Mouse (Mus musculus): ENCODE data around the gene Clybl.

The Clybl gene

GRCm38 (mm10) chr14:122181078-122181814 is at the start of gene Clybl:
Gene Clybl (plus strand): TSS chr14:122181704.
- DNase-seq: peak; percentile 96

- DNase-seq: no peak
Measured at GRCm38 (mm10) chr14:122136368-122136928, 45.1 kb upstream of the Clybl start.

- DNase-seq: no peak
Measured at GRCm38 (mm10) chr14:122137234-122137633, 44.3 kb upstream of the Clybl start.

- no peak for DNase-seq
Measured at GRCm38 (mm10) chr14:122140126-122140525, 41.4 kb upstream of the Clybl start.

- no peak for DNase-seq
Measured at GRCm38 (mm10) chr14:122143585-122144269, 37.8 kb upstream of the Clybl start.

GRCm38 (mm10) chr14:122145374-122145773 is 36.1 kb upstream of the Clybl start:
- DNase-seq: no peak

- no peak for DNase-seq
Measured at GRCm38 (mm10) chr14:122150616-122151015, 30.9 kb upstream of the Clybl start.

- no peak for DNase-seq
Measured at GRCm38 (mm10) chr14:122157738-122158137, 23.8 kb upstream of the Clybl start.

GRCm38 (mm10) chr14:122160916-122161315 is 20.6 kb upstream of the Clybl start:
- no peak for DNase-seq

GRCm38 (mm10) chr14:122168912-122169311 is 12.6 kb upstream of the Clybl start:
- DNase-seq: no peak

- DNase-seq: no peak
Measured at GRCm38 (mm10) chr14:122170202-122170781, 11.2 kb upstream of the Clybl start.

GRCm38 (mm10) chr14:122171031-122171430 is 10.5 kb upstream of the Clybl start:
- no peak for DNase-seq

GRCm38 (mm10) chr14:122176263-122176798 is 5.2 kb upstream of the Clybl start:
- no peak for DNase-seq

- no peak for DNase-seq
Measured at GRCm38 (mm10) chr14:122179262-122179661, 2.2 kb upstream of the Clybl start.

GRCm38 (mm10) chr14:122181815-122182157 is 282 bp downstream of the Clybl start:
- DNase-seq: no peak

GRCm38 (mm10) chr14:122182220-122182619 is 716 bp downstream of the Clybl start:
- no peak for DNase-seq

GRCm38 (mm10) chr14:122183974-122184373 is 2.5 kb downstream of the Clybl start:
- no peak for DNase-seq

GRCm38 (mm10) chr14:122188250-122188649 is 6.7 kb downstream of the Clybl start:
- no peak for DNase-seq

- DNase-seq: no peak
Measured at GRCm38 (mm10) chr14:122189901-122190300, 8.4 kb downstream of the Clybl start.

- no peak for DNase-seq
Measured at GRCm38 (mm10) chr14:122190527-122190926, 9.0 kb downstream of the Clybl start.

GRCm38 (mm10) chr14:122190941-122191510 is 9.5 kb downstream of the Clybl start:
- DNase-seq: peak; percentile 66

GRCm38 (mm10) chr14:122194630-122195029 is 13.1 kb downstream of the Clybl start:
- DNase-seq: no peak

GRCm38 (mm10) chr14:122196851-122197250 is 15.3 kb downstream of the Clybl start:
- no peak for DNase-seq

All from cerebellum, adult 9-11 months (tissue).